Mouse (Mus musculus): ENCODE data around the gene Jmjd7. TPM values are rescaled to one million over a fixed set of nuclear protein-coding genes. Genes with fewer than 3 reads are reported as not detected.

Jmjd7 gene
- 17.1 and 17.4 TPM in 2 replicates for polyA plus RNA-seq (2015; fragmentation: Nextera tagmentation; extraction: Ambion mirVana)

- peak within 1 kb of the TSS; percentile 93 for H3K27ac ChIP-seq (replicated peaks)
- 5% methylated on average over 50 of the region's 50 CpGs for WGBS
- H3K9ac ChIP-seq: peak within 1 kb of the TSS; percentile 95
- peak within 1 kb of the TSS; percentile 86 for H3K4me2 ChIP-seq
- peaks cover 60% of the 10 kb centered on the region for H3K36me3 ChIP-seq
- H3K4me3 ChIP-seq: peak within 1 kb of the TSS; percentile 88
- no peaks in the 10 kb centered on the region for H3K27me3 ChIP-seq (replicated peaks)
- ATAC-seq (ENCODE audit: extremely low read depth, insufficient number of reproducible peaks, low FRiP score, low TSS enrichment): peak; percentile 60
- peaks cover 28% of the 10 kb centered on the region for H3K4me1 ChIP-seq
- no peaks in the 10 kb centered on the region for H3K9me3 ChIP-seq
Measured at GRCm38 (mm10) chr2:120026984-120027949, at the start of gene Jmjd7, which contains the start of gene Gm28042. Gene Jmjd7, plus strand, starts transcription at chr2:120027483. Gene Gm28042, plus strand, starts transcription at chr2:120027493.

GRCm38 (mm10) chr2:119980343-119980986 lies 46.8 kb upstream of the Jmjd7 start:
- WGBS: 83% methylated on average over 7 of the region's 7 CpGs
- H3K4me1 ChIP-seq: peaks cover 13% of the 10 kb centered on the region; the same call in 1 of the 2 replicates
- H3K27ac ChIP-seq (replicated peaks): no peak overlapping the region
- H3K9ac ChIP-seq: no peak overlapping the region
- no peak overlapping the region for H3K4me3 ChIP-seq
- no peak overlapping the region for H3K4me2 ChIP-seq
- ATAC-seq (ENCODE audit: extremely low read depth, insufficient number of reproducible peaks, low FRiP score, low TSS enrichment): no peak
- peaks cover 4% of the 10 kb centered on the region for H3K36me3 ChIP-seq
- H3K9me3 ChIP-seq: no peaks in the 10 kb centered on the region
- no peaks in the 10 kb centered on the region for H3K27me3 ChIP-seq (replicated peaks)

GRCm38 (mm10) chr2:119981631-119982030 lies 45.7 kb upstream of the Jmjd7 start:
- H3K27ac ChIP-seq (replicated peaks): no peak overlapping the region
- peaks cover 20% of the 10 kb centered on the region for H3K4me1 ChIP-seq
- no peak overlapping the region for H3K9ac ChIP-seq
- H3K27me3 ChIP-seq (replicated peaks): no peaks in the 10 kb centered on the region
- 71% methylated on average over 2 of the region's 2 CpGs for WGBS
- H3K4me3 ChIP-seq: no peak overlapping the region
- H3K4me2 ChIP-seq: no peak overlapping the region
- H3K36me3 ChIP-seq: peaks cover 4% of the 10 kb centered on the region
- ATAC-seq (ENCODE audit: extremely low read depth, insufficient number of reproducible peaks, low FRiP score, low TSS enrichment): no peak
- H3K9me3 ChIP-seq: no peaks in the 10 kb centered on the region

- peaks cover 14% of the 10 kb centered on the region for H3K4me1 ChIP-seq
- H3K27me3 ChIP-seq (replicated peaks): no peaks in the 10 kb centered on the region
- H3K4me3 ChIP-seq: no peak overlapping the region
- 58% methylated on average over 8 of the region's 8 CpGs for WGBS
- H3K36me3 ChIP-seq: peaks cover 8% of the 10 kb centered on the region
- no peak for ATAC-seq (ENCODE audit: extremely low read depth, insufficient number of reproducible peaks, low FRiP score, low TSS enrichment)
- no peak overlapping the region for H3K4me2 ChIP-seq
- no peak overlapping the region for H3K9ac ChIP-seq
- no peaks in the 10 kb centered on the region for H3K9me3 ChIP-seq
- no peak overlapping the region for H3K27ac ChIP-seq (replicated peaks)
Measured at GRCm38 (mm10) chr2:119985871-119986270, 41.4 kb upstream of the Jmjd7 start.

GRCm38 (mm10) chr2:119986369-119986768 lies 40.9 kb upstream of the Jmjd7 start:
- peaks cover 14% of the 10 kb centered on the region for H3K4me1 ChIP-seq
- H3K27ac ChIP-seq (replicated peaks): no peak overlapping the region
- WGBS: 62% methylated on average over 6 of the region's 6 CpGs
- ATAC-seq (ENCODE audit: extremely low read depth, insufficient number of reproducible peaks, low FRiP score, low TSS enrichment): no peak
- H3K36me3 ChIP-seq: peaks cover 8% of the 10 kb centered on the region
- H3K9me3 ChIP-seq: no peaks in the 10 kb centered on the region
- no peak overlapping the region for H3K4me3 ChIP-seq
- no peaks in the 10 kb centered on the region for H3K27me3 ChIP-seq (replicated peaks)
- no peak overlapping the region for H3K4me2 ChIP-seq
- H3K9ac ChIP-seq: no peak overlapping the region

- Histone ChIP-seq H3K9me3 (no peaks in the 10 kb centered on the region), H3K36me3 (0 out of 2 replicates have a peak, but pooled peaks cover 4% of the 10 kb centered on the region), H3K4me3 (no peak overlapping the region), H3K9ac (no peak overlapping the region), H3K27me3 (replicated peaks) (no peaks in the 10 kb centered on the region), H3K4me1 (peaks cover 14% of the 10 kb centered on the region), H3K4me2 (no peak overlapping the region), H3K27ac (replicated peaks) (no peak overlapping the region)
- 86% methylated on average over 2 of the region's 2 CpGs for WGBS
- ATAC-seq (ENCODE audit: extremely low read depth, insufficient number of reproducible peaks, low FRiP score, low TSS enrichment): no peak
Measured at GRCm38 (mm10) chr2:119987441-119987840, 39.8 kb upstream of the Jmjd7 start.

- WGBS: 83% methylated on average over 4 of the region's 4 CpGs
- H3K9ac ChIP-seq: no peak overlapping the region
- H3K36me3 ChIP-seq: 0 out of 2 replicates have a peak, but pooled peaks cover 4% of the 10 kb centered on the region
- H3K9me3 ChIP-seq: no peaks in the 10 kb centered on the region
- no peak for ATAC-seq (ENCODE audit: extremely low read depth, insufficient number of reproducible peaks, low FRiP score, low TSS enrichment)
- no peak overlapping the region for H3K27ac ChIP-seq (replicated peaks)
- H3K4me1 ChIP-seq: peaks cover 14% of the 10 kb centered on the region
- no peak overlapping the region for H3K4me2 ChIP-seq
- H3K27me3 ChIP-seq (replicated peaks): no peaks in the 10 kb centered on the region
- no peak overlapping the region for H3K4me3 ChIP-seq
Measured at GRCm38 (mm10) chr2:119988952-119989351, 38.3 kb upstream of the Jmjd7 start.

GRCm38 (mm10) chr2:119990881-119991280 lies 36.4 kb upstream of the Jmjd7 start:
- Histone ChIP-seq H3K9ac (no peak overlapping the region), H3K36me3 (0 out of 2 replicates have a peak, but pooled peaks cover 4% of the 10 kb centered on the region), H3K4me3 (no peak overlapping the region), H3K9me3 (no peaks in the 10 kb centered on the region), H3K27ac (replicated peaks) (no peak overlapping the region), H3K4me2 (no peak overlapping the region), H3K4me1 (peaks cover 27% of the 10 kb centered on the region), H3K27me3 (replicated peaks) (no peaks in the 10 kb centered on the region)
- 71% methylated on average over 6 of the region's 6 CpGs for WGBS
- no peak for ATAC-seq (ENCODE audit: extremely low read depth, insufficient number of reproducible peaks, low FRiP score, low TSS enrichment)

- Histone ChIP-seq H3K9ac (no peak overlapping the region), H3K27me3 (replicated peaks) (no peaks in the 10 kb centered on the region), H3K4me1 (peaks cover 29% of the 10 kb centered on the region), H3K27ac (replicated peaks) (no peak overlapping the region), H3K4me3 (no peak overlapping the region), H3K9me3 (no peaks in the 10 kb centered on the region), H3K36me3 (no peaks in the 10 kb centered on the region), H3K4me2 (no peak overlapping the region)
- ATAC-seq (ENCODE audit: extremely low read depth, insufficient number of reproducible peaks, low FRiP score, low TSS enrichment): no peak
- 54% methylated on average over 2 of the region's 2 CpGs for WGBS
Measured at GRCm38 (mm10) chr2:119992349-119992748, 34.9 kb upstream of the Jmjd7 start.

GRCm38 (mm10) chr2:119993515-119993914 lies 33.8 kb upstream of the Jmjd7 start:
- Histone ChIP-seq H3K4me2 (no peak overlapping the region), H3K27me3 (replicated peaks) (no peaks in the 10 kb centered on the region), H3K27ac (replicated peaks) (no peak overlapping the region), H3K36me3 (no peaks in the 10 kb centered on the region), H3K4me1 (peaks cover 29% of the 10 kb centered on the region), H3K4me3 (no peak overlapping the region), H3K9ac (no peak overlapping the region), H3K9me3 (no peaks in the 10 kb centered on the region)
- ATAC-seq (ENCODE audit: extremely low read depth, insufficient number of reproducible peaks, low FRiP score, low TSS enrichment): no peak
- WGBS: 46% methylated on average over 2 of the region's 2 CpGs

- Histone ChIP-seq H3K9ac (peak overlapping the region; percentile 59), H3K27ac (replicated peaks) (peak overlapping the region; percentile 87), H3K36me3 (no peaks in the 10 kb centered on the region), H3K27me3 (replicated peaks) (no peaks in the 10 kb centered on the region), H3K9me3 (no peaks in the 10 kb centered on the region), H3K4me2 (no peak overlapping the region), H3K4me3 (no peak overlapping the region), H3K4me1 (peaks cover 25% of the 10 kb centered on the region)
- ATAC-seq (ENCODE audit: extremely low read depth, insufficient number of reproducible peaks, low FRiP score, low TSS enrichment): no peak
- 35% methylated on average over 6 of the region's 6 CpGs for WGBS
Measured at GRCm38 (mm10) chr2:119994839-119995238, 32.4 kb upstream of the Jmjd7 start.
